Mouse (Mus musculus): ENCODE measurements around the gene Pcnx.

DNA sequence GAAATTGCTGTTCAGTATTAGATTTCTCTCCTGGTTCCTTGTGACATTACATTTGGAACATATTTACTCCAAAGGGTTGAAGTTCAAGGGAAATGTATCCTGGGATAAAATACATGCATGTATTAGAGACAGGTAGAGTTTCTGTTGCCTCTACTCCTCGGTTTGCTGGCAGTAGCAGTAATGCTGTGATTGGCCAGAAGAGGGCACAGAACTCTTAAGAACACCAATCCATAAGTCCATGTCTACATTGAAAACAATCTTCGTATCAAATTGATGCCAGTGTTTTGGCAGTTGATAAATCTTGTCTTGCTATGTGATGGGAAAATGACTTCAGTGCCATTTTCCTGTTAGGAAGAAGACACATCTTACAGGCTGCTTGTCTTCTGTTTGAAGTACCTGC, 115.0 kb downstream of the Pcnx start:
- peak; percentile 65 for TF ChIP-seq CTCF (IDR thresholded peaks at IDR 0.05; ENCODE audit: low read depth)
- TF ChIP-seq EP300 (optimal IDR thresholded peaks at IDR 0.05) = no peak

All from stomach, postnatal 0 days (tissue).